Mouse (Mus musculus): ENCODE measurements around the gene Tfip11. TPM values are rescaled to one million over a fixed set of nuclear protein-coding genes. Genes with fewer than 3 reads are reported as not detected.
A peak's percentile ranks its signal among the peaks of the same experiment; 100 is the strongest.

The Tfip11 gene
- total RNA-seq, 2 experiments from 2014 or later = 22.6 to 32.1 TPM

DNA sequence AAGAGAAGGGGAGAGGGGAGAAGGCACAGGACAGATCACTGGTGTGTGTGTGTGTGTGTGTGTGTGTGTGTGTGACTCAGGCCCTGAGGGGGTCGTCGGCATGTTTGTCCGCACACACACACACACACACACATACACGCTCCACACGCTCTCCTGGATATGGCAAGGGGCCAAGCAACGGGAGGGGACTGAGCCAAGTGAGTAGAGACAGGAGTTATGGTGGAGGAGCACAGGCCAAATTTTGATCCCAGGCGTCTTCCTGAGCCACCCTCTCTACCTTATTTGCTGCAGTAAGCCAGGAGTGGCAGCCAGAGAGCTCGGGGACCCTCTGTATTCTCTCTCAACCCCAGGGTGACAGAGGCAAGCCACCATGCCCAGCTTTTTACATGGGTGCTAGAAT, 36.9 kb upstream of the Tfip11 start:
- no peak for ATAC-seq (replicated peaks; ENCODE audit: low FRiP score, low TSS enrichment, poor library complexity, severe bottlenecking)

DNA sequence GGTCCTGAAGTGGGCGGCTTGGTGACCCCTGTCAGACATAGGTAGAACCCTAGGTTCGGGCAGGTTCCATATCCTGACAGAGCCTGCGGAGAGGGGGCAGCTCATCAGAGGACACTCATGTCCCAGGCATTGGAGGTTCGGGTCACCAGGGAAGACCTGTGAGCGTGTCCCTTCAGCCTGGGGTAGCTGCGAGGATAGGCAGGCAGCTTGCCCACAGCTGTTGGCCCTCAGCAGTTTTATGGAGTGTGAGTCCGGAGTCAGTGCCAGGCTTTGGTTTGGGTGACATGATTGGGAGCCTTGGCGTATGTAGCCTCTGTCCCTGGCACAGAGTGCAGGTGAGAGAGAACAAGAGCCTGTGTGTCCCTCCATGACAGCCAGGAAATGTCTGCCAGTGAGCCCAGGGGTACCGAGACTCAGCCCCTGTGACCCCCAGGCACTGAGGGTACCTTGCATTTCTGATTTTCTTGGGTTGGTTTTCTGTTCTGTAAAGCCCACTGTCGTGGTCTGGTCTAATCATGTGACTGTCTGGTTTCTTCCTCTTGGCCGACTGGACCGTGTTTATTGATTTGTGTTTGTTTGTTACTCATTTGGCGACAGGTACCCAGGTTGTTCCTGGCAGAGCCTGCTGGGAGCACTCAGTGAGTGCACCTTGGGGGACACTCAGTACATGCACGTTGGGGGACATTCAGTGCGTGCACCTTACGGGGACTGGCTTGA, 36.2 kb upstream of the Tfip11 start:
- no peak for ATAC-seq (replicated peaks; ENCODE audit: low FRiP score, low TSS enrichment, poor library complexity, severe bottlenecking)

DNA sequence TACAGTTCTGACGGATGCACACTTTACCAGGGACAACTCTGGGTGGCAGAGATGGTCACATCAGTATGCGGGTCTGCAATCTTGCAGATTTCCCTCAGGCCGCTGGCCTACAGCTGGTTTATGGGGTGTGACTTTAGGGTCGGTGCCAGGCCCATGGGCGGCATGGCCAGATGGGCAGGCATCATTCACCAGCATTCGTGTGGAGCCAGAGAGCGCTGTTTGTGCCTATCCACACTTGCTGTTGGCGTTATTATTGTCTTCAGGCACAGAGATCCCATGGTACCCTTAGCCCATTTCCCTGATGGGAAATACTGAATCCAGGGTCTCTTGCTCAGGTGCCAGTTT, 35.6 kb upstream of the Tfip11 start:
- no peak for ATAC-seq (replicated peaks; ENCODE audit: low FRiP score, low TSS enrichment, poor library complexity, severe bottlenecking)

DNA sequence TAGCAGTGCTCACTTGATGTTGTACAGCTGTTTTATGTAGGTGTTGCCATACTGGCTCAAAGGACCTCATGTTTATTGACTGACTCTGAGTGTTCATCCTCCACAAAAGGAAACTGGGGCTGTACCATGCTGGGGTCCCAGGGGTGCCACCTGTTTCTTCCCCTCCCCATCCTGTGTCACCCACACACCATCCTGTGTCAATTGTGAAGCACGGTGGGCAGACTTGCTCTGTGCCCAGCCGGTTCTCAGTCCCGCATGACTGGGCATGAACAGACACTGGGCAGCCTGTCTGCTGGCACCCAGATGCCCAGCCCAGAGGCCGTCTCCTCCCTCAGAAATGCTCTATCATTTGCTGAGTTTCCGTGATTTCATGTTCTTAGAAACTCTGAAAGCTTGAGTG, 34.3 kb upstream of the Tfip11 start:
- ATAC-seq (replicated peaks; ENCODE audit: low FRiP score, low TSS enrichment, poor library complexity, severe bottlenecking) = no peak

DNA sequence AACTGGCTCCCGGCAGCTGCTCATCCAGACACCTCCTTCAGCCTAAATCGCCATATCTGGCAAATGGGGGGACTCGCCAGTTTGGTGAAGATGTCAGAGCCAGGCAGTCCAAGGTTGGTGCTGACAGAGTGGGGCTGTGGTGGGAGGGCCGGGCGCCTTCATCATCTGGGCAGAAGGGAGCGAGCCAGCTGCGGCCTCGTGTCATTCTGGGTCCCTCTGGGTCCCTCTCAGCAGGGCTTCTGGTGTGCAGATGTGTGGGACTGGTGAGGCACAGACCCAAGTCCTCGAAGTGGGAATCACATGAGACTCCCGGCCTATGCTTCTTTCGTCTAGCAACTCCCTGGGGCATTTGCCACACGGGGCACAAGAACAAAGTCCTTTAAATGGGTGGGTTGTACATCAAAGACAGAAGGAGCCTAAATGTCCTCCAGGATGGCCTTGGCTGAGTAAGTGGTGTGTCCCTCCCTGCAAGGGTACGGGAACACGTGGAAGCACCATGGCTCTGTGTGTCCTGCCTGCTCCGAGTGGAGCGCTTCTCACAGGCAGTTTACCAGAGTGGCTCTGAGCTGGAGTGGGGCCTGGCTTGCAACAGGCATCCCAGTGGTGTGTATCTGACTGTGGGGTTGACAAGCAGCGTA, 33.7 kb upstream of the Tfip11 start:
- ATAC-seq (replicated peaks; ENCODE audit: low FRiP score, low TSS enrichment, poor library complexity, severe bottlenecking) = no peak

DNA sequence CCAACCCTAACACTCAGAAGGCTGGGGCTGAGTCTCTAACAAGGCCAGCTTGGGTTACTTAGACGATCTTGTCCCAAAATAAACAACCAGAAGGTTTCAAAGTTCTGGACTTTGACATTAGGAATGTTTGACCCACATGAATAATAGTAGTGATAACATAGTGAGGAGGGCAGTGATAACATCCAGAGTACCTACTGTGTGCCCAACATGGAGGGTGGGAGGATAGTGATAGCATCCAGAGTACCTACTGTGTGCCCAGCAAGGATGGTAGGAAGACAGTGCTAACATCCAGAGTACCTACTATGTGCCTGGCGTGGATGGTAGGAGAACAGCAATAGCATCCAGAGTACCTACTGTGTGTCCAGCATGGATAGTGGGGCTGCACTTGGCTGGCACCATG, 32.4 kb upstream of the Tfip11 start:
- ATAC-seq (replicated peaks; ENCODE audit: low FRiP score, low TSS enrichment, poor library complexity, severe bottlenecking) = no peak

DNA sequence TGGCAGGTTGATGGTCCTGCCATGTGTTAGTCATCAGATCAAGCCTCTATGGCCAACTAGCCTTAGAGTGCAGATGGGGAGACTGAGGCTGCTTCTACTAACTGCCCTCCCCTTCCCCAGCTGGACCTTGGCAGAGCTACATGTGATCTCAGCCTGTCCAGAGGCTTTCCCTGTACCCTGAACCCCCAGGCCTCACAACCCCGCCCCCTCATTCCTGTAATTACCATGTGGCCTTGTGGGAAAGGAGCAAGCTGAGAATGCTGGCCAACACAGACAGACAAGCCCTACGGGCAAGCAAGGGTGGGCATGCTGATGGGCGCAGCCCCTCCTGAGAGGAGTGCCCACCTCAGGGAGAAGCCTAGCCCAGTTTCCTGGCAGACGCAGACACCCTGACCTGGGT, 31.5 kb upstream of the Tfip11 start:
- no peak for ATAC-seq (replicated peaks; ENCODE audit: low FRiP score, low TSS enrichment, poor library complexity, severe bottlenecking)

DNA sequence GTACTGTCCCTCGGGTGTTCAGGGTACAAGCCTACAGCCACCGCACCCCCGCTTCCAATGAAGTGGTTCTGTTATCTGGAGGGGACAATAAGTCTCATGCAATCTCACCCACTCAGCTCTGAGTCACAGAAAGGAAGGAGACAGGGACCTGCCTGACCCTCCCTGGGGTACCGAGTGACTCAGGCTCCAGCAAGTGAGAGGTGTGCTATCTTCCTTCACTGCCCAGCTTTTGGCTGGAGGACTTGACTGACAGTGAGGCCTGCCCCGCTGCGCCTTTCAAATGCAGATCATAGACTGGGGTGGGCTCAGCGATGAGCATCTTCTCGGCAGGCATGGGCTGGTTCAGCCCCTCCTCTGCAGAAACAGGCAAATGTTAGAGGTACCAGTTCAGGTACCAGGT, 31.0 kb upstream of the Tfip11 start:
- 0 out of 2 replicates have a peak, but pooled peaks have one; percentile 5 for ATAC-seq (replicated peaks; ENCODE audit: low FRiP score, low TSS enrichment, poor library complexity, severe bottlenecking)

DNA sequence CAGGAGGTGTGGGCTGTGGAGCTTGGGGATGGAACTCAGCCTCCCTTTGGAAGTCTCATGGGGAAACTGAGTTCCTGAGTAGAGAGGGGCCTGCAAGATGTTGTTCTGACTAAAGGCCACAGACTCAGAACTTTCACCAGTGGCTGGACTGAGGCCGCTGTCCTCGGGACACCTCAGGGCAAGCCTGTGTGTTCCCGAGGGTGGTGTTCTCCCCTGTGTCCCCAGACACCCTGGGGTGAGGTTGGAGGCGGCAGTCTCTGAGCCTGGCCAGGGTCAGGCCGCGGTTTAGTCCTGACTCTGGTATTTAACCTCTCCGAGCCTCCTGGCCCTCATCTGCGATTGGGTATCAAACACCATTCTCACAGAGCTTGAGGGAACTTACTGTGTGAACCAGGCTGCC, 30.6 kb upstream of the Tfip11 start:
- ATAC-seq (replicated peaks; ENCODE audit: low FRiP score, low TSS enrichment, poor library complexity, severe bottlenecking) = no peak

DNA sequence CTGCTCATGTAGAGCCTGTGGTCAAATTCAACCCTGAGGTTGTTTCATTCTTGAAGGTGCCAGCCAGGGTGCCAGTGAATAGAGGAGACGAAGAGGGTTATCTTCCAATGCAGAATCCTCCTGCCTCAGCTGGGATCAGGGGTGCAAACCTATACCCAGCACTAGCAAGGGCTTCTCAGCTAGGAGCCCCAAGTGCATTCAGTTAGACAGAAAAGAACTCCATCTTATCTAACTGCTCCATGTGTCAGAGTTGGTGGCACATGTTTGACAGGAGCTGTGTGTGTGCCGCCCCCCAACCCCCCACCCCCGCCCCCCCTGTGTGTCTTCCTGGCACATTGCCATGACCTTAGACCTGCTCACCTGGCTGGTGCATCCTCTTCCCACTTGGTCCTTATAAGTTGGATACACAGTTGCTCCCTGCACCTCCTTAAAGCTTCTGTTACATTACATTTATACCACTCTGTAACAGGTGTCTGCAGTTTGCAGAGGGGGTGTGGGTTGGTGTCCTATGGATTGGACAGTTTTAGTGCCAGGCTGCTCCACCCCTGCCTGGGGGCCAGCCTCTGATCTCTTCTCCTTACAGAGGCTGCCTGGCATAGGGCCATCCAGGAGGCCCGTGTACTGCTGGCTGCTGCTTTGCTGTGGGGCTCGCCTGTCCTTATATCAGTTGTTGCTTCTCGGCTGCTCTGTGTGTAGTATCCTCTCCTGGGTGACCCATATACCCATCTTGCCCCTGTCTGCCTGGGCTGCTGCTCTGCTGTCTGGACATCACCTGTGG, 29.6 kb upstream of the Tfip11 start:
- peak; percentile 76 for ATAC-seq (replicated peaks; ENCODE audit: low FRiP score, low TSS enrichment, poor library complexity, severe bottlenecking)

DNA sequence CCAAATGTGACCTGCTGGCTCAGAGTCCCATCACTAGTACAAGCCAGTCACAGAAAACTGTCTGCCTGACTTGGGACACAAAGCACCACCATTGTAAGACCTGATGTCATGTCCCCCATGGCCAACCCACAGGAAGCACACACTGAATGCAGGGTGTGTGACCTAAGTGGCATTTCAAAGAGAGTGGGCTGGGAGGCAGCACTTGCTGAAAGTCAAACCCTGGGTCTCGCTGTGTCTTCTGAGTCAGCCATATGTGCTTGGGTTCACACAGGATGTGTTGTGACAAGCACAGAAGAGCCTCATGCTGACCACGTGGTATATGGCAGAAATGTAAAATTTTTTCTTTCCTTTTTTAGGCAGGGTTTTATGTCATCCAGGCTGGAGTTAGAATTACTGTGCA, 28.9 kb upstream of the Tfip11 start:
- no peak for ATAC-seq (replicated peaks; ENCODE audit: low FRiP score, low TSS enrichment, poor library complexity, severe bottlenecking)

DNA sequence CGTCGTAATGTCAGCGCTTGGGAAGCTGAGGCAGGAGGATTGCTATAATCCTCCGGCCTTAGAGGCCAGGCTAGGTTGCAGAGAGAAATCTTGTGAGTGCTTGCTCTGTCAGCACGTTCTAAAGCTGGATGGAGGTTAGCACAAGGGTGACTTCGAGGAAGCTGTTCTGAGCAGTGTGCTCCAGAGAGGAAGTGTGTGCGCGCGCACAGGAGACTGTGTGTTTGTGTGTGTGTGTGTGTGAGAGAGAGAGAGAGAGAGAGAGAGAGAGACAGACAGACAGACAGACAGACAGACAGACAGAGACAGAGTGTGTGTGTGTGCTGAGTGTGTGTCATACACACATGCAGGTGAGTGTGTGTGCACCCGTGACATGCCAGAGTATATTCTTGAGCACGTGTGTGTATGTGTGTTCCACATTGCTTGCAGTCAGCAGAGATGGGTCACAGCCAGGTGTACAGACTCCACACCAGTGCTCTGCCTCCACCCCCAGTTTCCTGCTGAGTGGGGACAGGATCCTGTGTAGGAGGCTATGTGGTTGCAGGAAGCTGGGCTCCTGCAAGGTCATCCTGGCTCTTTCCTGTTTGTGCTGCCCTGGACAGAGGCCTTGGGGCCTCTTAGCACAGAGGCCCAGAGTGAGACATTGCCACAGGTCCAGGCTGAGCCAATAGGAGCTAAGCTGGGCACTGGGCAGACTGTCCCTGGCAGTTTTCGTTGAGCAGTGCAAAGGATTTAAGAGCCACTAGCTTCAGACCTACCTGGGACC, 27.8 kb upstream of the Tfip11 start:
- no peak for ATAC-seq (replicated peaks; ENCODE audit: low FRiP score, low TSS enrichment, poor library complexity, severe bottlenecking)

DNA sequence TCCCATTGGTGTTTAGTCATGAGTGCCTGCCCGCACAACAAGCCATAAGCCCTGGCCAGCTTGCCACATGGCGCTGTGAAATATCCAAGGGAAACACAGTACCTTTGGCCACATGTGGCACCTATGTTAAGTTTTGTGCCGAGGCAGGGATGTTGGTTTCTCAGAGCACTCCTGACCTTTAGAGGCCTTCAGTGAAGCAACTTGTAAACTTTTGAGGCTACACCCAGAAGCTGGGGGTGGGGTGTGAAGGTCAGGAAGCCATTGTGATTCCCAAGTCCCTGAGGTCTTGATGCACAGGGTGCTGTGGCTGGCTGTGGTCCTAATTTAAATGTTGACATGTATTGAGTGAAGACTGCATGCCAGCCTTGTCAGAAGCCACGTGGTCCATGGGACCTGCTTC, 26.8 kb upstream of the Tfip11 start:
- no peak for ATAC-seq (replicated peaks; ENCODE audit: low FRiP score, low TSS enrichment, poor library complexity, severe bottlenecking)

DNA sequence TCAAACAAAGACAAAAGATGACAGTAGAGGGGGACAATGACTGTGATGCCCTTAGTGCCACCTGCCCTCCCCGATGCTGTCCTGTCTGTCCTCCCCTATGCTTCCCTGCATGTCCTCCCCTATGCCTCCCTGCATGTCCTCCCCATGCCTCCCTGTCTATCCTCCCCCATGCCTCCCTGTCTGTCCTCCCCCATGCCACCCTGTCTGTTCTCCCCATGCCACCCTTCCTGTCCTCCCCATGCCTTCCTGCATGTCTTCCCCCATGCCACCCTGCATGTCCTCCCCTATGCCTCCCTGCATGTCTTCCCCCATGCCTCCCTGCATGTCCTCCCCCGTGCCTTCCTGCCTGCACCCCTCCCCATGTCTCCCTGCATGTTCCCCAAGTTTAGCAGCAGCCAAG, 26.0 kb upstream of the Tfip11 start:
- no peak for ATAC-seq (replicated peaks; ENCODE audit: low FRiP score, low TSS enrichment, poor library complexity, severe bottlenecking)

DNA sequence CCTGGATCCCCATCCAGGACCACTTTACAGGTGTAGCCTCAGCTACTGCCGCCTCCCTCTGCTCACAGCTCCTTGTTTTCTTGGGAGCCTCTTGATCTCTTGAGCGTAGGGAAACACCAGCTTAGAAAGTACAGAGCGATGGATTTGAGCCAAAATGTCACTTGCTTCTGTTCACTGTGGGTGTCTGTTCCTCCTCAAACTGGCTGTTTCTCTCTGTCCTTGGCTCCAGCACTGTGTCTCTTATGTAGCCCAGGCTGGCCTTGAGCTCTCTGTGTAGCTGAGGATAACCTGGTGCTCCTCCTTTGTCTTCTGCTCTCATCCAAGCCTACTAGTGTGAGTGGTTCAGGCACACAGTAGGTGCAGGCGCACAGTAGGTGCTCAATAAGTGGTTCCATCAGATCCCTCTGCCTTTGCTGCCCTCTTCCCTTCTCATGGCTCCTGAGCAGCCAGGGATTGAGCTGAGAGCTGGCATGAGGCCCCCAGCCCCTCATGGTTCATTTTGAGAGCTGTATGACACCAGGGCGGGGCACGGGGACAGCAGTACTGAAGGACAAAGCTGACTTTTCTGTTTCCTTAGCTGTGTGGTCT, 25.3 kb upstream of the Tfip11 start:
- ATAC-seq (replicated peaks; ENCODE audit: low FRiP score, low TSS enrichment, poor library complexity, severe bottlenecking) = no peak

DNA sequence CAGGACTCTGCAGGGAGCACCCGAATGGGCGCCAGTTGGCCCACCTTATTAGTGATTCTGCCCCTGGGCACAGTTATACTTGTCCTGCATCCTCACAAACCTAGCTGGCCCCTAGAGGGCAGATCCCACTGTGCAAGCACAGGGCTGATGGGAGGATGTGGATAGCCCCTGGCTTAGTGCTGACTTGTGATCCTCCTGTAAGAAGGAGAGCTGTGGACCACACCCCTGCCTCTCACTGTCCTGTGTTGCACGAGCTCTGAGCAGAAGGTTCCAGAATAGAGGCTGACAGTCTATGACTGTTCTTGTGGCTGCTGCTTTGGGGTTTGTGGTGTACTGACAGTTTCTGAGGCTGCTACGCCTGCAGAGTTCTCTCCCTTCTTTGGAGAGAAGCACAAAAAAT, 24.5 kb upstream of the Tfip11 start:
- ATAC-seq (replicated peaks; ENCODE audit: low FRiP score, low TSS enrichment, poor library complexity, severe bottlenecking) = no peak

DNA sequence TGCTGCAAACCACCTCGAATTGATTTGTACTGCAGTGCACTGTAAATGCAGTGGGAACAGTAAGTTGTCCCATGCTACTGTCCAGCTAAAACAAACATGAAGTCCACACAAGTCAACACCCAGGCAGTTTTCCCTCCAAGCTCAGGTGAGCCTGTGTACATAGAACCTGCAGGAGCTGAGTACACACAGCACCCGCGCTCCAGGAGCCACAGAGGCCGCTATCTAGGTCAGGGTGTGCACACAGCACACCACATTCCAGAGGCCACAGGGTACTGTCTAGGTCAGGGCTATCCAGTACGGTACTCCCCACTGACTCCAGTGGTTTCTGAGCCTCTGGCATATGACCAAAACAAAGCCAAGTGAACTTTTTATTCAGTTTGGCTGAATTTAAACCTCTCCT, 23.8 kb upstream of the Tfip11 start:
- ATAC-seq (replicated peaks; ENCODE audit: low FRiP score, low TSS enrichment, poor library complexity, severe bottlenecking) = no peak

DNA sequence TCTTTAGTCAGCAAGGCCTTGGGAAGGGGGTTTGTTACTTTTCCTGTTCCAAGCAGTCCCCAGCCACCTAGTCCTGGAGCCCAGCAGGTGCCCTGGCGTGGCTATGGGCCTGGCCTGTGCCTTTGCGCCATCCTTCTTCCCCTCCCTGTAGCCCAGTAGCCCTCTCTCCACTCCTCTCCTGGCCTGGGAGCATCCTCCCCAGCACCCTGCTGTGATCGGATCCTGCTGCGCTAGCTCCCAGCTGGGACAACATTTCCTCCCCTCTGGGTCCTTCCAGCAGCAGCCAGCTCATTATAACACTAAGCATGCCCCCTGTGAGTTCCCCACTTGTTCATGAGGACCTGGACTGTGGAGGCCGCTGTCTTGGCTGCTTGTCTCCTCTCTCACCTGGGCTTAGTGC, 20.3 kb upstream of the Tfip11 start:
- no peak for ATAC-seq (replicated peaks; ENCODE audit: low FRiP score, low TSS enrichment, poor library complexity, severe bottlenecking)

DNA sequence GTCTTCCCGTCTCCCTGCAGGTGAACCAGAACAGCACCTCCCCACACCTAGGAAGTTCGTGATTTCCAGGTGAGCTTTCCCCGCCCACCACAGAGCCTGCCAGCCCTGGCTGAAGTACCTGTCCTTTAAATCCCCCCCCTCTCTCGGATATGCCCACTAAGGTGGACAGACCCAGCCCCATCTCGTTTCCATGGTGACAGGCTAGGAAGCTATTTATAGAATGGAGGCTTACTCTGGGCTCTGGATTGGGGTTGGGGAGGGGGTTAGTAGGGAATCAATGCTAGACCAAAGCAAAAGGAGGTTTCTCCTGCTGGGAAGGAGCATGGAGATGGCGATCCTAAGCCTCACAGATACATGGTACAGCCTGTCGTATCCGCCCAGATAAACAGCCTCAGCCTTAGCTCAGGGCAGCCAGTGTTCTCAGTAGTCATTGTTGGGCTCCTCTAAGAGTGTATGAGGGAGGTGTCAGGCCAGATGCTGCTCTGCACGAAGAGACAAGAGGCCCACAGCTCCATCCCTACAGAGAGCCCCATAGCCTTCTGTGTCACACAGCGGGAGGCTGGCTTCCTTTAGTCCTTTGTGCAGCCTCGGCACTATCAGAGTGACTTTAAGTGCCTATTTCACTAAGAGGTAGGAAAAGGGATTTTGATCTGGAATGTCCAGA, 12.8 kb upstream of the Tfip11 start:
- ATAC-seq (replicated peaks; ENCODE audit: low FRiP score, low TSS enrichment, poor library complexity, severe bottlenecking) = no peak

All from megakaryocyte-erythroid progenitor cell, adult 5-6 weeks (primary cell).